11 mouse cellular contexts compared by ENCODE assay signal in genomic region chr3:98378267-98378666, GRCm38 (mm10).
"Had no signal": no experiment of that assay in that cellular context is flagged by ENCODE, and none has a peak within 500 bp of the region (broad histone marks: within the 10 kb centered on the region; RNA-seq: fewer than 3 reads in every experiment).

No protein-coding gene starts in this region.

- DNase-seq: gastrocnemius, postnatal 14 days; gastrocnemius, postnatal 36 days; heart, adult 18-20 months; heart, postnatal 10 days; kidney, adult 11 months; kidney, adult 2 months; kidney, adult 9 months; kidney, postnatal 14 days; kidney, postnatal 36 days; layer of hippocampus, adult 9-11 months; layer of hippocampus, postnatal 36 days had no signal
